Mouse (Mus musculus) common myeloid progenitor, adult 5-6 weeks (primary cell): ENCODE measurements at regions not wholly inside any gene's neighbourhood (a gene's known extent, or its start where the extent isn't known, plus 50 kb on each side); places are given as distances from the start of the nearest gene placed in this dataset.
"Not testable (repeated sequence)": the region's sequence is repeated elsewhere in the genome, so short reads cannot be mapped to it uniquely, and the experiment has no call there.

ENCODE experiments used
- ATAC-seq: replicated peaks from 2 replicates; pipeline ENCODE4 v1.8.0; 2016; ENCODE audit warnings: low read depth, mild to moderate bottlenecking, moderate TSS enrichment, inconsistent platforms; ENCODE audit not compliant: poor library complexity, severe bottlenecking

DNA sequence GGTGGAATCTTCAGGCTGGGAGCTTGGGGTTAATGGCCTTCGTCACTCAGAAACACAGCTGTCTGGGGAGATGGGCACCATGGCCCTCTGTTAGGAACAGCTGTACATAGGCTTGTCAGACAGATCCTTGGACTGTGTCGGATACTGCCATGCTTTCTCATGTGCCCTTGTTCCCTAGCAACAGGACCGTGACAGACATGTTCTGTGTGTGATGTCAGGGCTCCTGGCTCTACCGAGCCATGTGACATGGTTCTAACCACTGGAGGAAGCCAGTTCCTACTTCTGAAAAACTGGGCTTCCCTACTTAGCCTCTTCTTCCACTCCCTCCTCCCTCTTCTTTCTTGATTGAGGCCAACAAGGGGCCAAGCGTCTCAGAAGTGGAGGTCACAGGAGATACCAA lies 232.7 kb downstream of the Prex1 start:
- peak; percentile 88 for ATAC-seq

DNA sequence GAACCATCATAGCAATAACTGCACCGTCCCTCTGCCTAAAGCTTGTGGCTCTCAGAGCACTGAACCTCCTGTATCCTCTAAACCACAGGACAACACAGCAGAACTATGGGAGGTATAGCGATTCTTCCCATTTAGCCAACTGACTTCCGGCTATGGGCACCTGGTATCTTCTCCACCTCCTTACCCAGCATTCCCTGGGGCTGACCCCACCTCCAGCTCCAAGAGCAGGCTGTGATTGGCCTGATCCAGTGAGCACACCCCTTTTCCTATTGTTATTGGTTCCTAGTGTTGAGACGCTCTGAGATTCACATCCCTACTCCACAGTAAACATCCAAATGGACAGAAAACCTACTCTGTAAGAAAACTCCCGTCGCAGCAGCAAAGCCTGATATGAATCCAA lies 236.7 kb downstream of the Prex1 start:
- no peak for ATAC-seq

DNA sequence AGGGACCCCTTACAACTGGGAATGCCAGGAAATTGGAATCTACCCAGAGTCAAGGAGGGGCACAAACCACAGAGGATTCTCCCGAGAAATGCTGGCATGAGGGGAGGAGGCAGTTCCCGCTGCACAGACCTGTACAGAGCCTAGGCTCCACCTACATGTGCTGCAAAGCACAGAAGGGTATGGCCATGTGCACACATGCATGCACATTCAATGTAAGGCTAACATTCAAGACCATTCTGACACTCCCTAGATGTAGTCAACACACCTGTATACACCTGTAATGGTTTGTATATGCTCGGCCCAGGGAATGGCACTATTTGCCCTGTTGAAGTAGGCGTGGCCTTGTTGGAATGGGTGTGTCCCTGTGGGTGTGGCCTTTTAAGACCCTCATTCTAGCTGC lies 238.0 kb downstream of the Prex1 start:
- no peak for ATAC-seq

DNA sequence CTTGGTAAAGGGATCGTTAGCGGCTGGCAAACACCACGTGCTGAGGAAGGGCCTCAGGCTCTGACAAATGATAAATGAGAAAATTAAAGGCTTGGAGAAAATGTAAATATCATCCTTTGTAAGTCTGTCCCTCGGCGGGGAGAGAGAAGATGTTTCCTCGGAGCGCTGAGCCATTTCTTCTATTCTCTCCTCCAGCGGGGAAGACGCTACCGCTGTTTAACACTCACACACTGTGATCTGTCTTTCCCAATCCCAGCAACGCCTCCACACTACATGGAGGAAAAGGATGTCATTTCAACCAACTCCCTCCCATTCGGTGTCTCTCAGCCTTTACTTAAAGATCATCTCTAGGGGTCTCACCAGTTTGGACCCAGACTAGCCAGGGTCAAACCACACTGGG lies 239.0 kb downstream of the Prex1 start:
- ATAC-seq: no peak

DNA sequence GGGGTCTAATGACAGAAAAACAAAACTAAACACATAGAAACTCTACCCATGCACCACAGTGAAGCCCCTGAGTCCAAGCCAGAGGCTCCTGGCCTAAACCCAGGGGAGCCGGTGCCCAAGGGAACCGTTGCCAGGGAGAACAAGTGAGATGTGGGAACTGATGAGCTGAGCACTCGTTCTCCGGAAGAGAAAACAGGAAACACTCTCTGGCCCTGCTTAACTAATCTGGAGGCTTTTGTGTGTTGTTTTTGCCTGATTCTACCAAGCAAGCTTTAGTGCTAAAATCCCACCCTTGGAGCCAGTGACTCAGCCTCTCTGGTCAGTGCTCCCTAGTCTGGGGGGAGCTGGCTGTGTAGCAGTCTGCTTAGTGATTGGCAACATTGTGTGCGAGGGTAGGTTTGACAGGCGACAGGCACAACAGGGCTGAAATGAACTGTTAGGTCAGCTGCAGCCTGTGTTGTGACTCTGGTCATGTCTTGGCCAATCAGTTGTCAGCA lies 242.3 kb downstream of the Prex1 start:
- ATAC-seq: peak; percentile 56

DNA sequence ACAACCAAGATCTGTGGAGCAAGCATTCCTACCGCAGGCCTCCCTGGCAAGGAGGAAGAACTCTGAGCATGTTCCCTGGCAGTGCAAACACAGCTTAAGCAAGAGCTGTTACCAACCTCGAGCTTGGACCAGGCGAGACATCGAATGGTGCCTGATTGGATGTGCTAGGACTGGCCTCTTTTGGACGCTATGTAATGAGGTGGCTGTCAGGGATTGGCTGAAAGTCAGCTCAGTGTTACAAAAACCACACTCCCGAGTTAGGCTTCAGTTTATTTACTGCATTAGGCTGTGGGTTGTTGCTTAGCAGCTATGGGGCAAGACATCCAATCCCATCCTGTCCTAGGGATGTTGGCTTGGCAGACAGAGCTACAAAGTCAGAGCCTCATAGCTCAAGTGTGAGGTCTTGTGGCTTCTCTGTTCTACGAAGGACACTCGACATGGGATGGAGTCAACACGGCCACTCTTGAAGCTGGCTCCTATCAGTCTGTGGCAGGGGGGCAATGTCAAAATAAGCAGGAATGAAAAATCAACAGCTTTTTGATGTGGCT lies 244.5 kb downstream of the Prex1 start:
- ATAC-seq: no peak

DNA sequence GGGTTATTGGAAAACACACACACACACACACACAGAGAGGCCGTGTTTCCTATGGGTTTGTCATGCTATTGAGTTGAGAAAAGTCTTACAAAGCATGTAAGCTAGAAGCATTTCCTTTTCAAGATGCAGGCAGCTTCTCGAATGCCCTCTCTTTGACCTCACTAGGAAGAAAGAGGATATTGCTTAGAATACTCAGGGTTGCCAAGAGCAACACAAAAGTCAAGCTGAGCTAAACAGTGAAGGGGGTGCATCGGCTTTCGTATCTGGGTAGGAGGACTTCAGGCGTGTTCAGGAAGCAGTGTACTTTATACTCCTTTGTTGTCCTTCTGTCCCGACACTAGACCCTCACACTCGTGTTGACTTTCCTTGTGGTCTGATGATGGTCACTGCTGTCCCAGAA lies 246.5 kb downstream of the Prex1 start:
- ATAC-seq: no peak

DNA sequence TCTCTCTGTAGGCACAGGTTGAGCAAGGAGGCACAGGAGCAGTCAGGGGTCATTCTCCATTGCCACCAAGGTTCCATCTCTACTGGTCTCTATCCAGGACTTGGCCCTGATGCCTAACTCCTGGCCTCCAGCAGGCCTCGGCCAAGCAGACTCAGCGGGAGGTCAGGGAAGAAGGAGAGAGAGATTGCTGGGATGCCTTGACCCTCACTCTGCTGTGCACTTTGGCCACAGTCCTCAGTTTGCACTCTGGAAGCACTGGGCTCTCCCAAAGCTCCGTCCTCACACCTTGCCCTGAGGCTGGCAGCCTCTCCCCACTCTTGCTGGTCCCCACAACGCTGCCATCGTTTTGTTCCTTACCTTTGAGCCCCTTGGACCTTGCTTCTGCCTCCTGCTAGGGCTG lies 248.1 kb downstream of the Prex1 start:
- ATAC-seq: no peak

DNA sequence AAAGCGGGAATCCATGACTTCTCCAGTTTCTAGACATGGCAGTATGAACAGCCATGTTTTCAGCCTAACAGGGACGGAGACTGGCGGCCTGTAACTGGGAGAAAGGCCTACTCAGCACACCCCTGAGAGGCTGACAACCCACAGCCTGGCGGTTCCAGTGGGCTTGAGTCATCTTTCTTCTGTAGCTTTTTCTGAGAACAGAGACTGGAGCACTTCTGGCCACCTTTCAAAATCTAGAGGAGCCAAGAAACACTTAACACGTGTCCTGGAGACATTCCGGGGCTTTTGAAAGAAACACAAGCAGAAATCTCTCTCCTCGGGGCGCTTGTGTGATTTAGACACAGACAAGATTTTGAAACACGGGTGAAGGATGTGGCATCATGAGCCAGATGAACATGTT lies 250.1 kb downstream of the Prex1 start:
- no peak for ATAC-seq

DNA sequence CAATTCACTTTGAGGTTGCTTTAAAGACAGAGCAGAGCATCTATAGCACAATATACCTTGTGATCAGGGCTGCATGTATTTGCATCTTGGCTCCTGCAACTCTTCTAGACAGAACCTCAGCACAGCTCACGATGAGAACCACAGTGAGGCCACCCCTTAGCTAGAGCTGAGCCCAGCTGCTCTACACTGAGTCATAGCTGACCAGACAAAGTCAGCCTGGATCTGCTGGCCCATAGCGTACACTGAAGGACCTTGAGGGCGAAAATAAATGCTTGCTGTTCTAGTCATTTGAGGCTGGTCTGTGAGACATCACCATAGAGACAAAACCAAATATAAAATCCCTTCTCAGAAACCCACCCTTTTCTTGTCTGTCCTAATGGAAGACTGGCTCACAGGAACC lies 251.7 kb downstream of the Prex1 start:
- no peak for ATAC-seq

DNA sequence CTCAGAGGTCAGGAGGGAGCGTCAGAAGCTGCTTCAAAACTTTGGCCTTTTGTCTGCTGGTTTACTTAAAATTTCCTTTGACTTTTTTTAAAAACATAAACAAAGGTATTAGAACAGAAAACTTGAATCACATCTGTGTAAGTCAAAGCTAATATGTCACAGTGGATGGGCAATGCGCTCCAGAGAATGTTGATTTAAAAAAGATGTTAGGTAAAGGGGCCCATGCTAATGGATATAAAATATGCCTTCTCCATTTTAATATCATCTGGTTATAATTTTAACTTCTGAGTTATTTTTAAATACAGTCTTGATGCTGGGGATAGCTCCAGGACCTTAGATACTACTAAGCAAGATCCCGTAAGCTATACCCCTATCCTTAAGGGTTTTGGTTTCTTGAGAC lies 252.5 kb downstream of the Prex1 start:
- ATAC-seq: no peak

DNA sequence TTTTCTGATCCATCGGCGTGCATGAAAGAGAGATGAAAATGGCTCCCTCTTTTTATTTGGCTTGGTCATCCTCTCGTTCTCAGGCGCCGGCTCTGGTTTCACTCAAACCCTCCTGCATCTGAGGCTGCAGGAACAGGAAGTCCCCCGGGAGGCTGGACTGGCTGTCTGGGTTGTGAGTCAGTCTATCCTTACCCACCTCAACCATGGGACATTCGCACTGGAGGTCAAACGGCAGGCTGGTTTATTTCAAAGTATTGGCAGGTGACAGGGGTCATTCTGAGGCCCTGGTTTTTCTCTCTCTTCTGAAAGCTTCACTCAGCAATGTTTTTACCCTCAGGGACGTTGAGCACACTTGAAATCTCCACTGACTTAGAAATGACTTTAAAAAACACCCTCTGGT lies 253.7 kb downstream of the Prex1 start:
- peak; percentile 57; the same call in 1 of the 2 replicates for ATAC-seq

DNA sequence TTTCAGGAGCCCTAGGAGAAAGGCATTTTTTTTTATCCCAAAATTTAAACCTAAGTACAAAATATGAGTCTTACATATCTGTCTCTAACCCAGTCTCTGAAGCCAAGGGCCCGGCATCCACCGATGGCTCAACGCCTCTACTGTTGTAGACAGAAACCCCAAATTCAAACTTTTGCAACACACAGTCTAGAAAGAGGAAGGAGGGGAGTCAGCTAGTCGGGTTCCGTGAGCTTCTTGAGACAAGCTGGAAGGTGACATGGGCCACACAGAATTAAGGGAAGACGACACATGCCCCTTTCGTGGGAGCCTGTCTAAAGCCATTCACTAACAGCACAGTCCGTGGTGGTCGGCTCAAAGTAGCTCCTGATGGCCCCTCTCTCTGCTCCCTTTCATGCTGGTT lies 254.7 kb downstream of the Prex1 start:
- ATAC-seq: peak; percentile 57

DNA sequence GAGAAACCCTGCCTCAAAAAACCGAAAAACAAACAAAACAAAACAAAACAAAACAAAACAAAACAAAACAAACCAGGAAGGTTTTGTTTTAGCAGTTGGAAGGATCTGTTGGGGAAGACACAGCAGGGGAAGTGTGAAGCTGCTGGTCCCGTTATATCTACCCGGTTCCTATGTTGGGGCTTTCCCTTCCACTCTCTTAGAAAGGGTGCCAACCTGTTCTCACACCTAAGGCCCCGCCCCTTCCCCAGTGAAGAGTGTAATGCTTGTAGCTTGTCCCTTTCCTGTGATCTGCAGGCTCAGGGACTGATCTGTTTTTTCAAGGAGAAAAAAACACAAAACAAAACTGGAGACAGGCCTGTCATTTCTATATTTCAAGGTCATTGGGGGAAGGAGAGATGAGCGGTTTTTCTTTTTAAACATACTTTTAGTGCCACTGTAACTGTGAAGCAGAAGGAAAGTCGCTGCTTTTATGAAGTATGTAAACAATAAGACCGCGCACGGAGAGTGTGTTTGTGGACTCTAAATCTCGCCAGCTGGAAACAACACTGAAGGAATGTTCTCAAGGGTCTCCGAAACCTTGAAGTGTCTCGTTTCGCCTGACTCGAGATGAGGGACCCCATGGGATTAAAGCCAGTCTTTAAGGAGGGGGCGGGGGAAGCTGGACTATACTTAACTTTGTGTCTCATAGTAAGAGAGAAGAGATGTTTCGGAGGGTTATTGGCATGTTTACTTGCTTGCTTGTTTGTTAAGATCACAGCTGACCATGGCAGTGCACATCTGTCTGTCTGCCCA lies 256.1 kb downstream of the Prex1 start:
- ATAC-seq: 0 out of 2 replicates have a peak, but pooled peaks have one; percentile 7

DNA sequence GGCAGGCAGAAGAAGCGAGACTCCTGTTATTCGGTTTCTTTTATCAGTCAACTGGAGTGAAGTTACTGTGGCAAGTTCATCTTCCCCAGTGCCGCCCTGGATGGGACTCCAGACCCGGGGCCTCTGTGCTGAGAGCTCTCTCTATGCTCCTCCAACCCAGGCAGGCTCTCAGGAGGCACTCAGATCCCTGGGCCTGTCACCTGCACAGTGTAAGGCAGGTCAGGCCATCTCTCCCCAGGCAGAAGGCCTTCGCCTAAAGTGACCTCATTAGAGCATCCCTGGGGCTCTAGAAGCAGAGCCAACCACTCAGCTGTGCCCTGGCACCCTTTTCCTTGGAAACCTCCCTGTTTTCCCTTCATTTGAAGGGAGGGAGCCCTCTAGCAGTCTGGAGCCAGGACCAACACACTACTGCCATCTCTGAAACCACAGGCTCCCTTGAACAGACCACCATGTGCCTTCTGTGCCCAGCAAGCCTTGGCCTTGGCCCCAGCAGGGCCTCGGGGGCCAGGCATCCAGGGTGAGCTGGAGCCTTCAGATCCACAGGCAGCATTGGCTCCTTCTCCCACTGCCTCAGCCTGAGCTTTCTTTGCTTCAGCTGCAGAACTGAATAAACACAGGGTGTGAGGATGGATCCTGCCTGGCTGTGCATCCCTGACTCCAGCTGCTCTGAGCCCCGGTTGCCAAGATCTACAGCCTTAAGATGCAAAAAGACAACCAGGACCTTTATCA lies 259.3 kb downstream of the Prex1 start:
- not testable (repeated sequence) for ATAC-seq

DNA sequence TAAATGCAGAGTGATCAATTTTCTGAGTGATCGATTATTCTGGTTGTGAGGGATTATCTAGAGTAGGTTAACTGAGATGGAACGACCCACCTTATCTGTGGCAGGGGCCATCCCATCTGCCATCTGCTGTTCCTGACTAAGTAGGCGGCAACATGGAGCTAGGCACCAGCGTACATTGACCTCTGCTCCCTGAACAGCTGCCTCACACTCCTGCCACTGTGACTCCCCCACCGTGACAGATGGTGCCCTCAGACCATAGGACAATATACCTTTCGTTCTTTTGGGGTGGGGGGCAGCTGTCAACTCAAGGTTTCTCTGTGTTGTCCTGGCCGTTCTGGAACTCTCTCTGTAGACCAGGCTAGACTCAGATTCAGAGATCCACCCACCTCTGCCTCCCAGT lies 262.7 kb downstream of the Prex1 start:
- ATAC-seq: no peak

DNA sequence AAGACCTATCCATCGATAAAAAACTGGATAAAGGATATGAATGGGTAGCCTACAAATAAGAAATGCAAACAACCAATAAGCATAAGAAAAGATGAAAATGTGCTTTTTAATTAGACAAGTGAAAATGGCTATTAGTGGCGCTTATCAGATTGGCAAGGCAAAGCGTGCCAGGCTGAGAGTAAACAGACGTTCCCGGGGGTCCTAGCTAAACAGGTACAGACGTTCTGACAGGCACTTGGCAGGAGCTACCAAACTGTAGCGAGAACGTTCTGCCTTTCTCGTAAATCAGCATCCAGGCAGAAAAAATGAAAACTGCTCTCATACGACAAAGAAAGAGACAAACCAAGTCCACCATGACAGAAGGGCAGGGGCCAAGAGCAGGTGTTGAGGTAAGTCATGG lies 263.3 kb downstream of the Prex1 start:
- ATAC-seq: no peak

DNA sequence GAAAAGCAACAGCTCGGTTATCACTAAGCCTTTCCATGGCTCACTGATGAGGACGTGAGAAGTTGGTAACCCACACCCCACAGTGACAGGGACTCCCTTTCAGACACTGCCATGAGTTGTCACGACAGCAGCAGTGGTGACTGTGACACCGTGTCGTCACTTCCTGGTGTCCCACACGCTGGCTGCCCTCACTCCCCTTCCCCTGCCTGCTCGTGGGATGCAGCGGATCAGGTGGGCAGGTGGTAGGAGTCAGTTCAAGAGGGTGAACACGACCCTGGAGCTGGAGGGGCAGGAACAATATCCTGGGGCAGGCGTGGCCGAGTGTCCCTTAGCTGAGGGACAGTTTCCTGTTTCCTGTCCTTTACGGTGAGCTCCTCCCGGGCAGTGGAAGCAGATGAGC lies 264.9 kb downstream of the Prex1 start:
- ATAC-seq: peak; percentile 39

DNA sequence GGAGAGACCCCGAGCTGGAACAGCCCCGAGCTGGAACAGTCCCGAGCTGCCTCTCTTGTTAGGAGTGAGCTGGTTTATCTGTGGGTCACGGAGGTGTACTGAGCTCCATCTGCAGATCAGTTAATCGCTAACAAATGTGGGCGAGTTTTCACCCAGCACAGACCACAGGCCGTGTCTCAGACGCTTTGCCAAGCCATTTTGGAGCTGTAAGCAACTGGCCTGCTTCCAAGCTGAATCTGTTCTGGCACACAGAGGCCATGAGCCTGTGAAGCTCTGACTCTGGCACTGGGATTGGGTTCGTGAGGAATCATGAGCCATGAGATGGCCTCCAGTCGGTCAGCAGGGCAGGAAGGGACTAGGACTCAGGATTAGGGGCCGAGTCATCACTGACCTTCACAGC lies 265.5 kb downstream of the Prex1 start:
- no peak for ATAC-seq

DNA sequence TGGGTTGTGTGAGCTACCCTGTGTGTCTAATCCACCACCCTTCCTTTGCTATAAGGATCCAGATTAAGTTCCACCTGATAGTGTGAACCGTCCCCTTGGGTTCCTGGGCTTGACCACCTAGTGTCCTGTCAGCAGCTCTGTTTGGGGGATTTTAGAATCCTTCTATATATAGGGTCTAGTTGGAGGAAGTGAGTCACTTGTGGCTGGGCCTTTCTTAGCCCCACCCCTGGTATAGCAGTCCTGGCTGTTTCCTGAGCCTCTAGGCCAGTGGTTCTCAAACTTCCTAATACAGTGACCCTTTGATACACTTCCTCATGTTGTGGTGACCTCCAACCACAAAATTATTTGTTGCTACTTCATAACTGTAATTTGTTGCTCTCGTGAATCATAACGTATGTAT lies 267.1 kb downstream of the Prex1 start:
- peak; percentile 82 for ATAC-seq

DNA sequence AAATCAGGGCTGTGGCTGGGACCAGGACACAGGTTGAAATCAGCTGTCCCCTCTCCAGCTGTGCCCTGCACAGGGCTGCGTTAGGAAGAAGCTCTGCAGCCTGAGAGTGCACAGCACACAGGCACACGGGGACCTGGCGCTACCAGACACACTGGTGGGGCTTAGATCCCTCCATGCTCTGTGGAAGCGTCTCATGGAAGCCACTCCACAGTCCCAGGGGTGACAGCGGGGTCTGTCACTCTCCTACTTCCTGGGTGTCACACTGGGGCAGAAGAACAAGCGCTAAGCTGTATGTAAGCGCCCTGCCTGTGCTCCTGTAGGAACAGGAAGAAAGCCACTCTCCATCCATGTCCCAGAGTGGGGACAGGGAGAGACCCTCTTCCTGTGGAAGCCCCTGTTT lies 267.8 kb downstream of the Prex1 start:
- not testable (repeated sequence) for ATAC-seq
